Mouse (Mus musculus) forebrain, postnatal 0 days (tissue): ENCODE measurements at regions not wholly inside any gene's neighbourhood (a gene's known extent, or its start where the extent isn't known, plus 50 kb on each side); places are given as distances from the start of the nearest gene placed in this dataset.
"Not testable (repeated sequence)": the region's sequence is repeated elsewhere in the genome, so short reads cannot be mapped to it uniquely, and the experiment has no call there.

Experiments
- ATAC-seq: fragments of 200-750 bp; cut with Nextera tagmentation; 2 replicates; pipeline ENCODE4 v1.8.0; 2017; ENCODE audit warnings: mild to moderate bottlenecking, moderate library complexity
- DNase-seq: peaks from one replicate; pipeline ENCODE4 v3.0.0-alpha.2; 2015
- H3K27ac ChIP-seq: fragments of 300-500 bp; sonication (generic); 2 replicates; pipeline ENCODE4 v1.5.1; 2014; ENCODE audit warnings: low read depth, mild to moderate bottlenecking, antibody characterized with exemption, low read length, moderate library complexity, mixed read lengths
- H3K27me3 ChIP-seq: fragments of 300-500 bp; sonication (generic); 2 replicates; pipeline ENCODE4 v1.6.1; 2014; ENCODE audit warnings: mild to moderate bottlenecking, low read length, mixed read lengths; ENCODE audit not compliant: insufficient read depth
- H3K36me3 ChIP-seq: fragments of 300-500 bp; sonication (generic); 2 replicates; pipeline ENCODE4 v1.6.1; 2014; ENCODE audit warnings: mild to moderate bottlenecking, moderate library complexity; ENCODE audit not compliant: insufficient read depth
- H3K4me1 ChIP-seq: fragments of 300-500 bp; sonication (generic); 2 replicates; pipeline ENCODE4 v1.6.1; 2014; ENCODE audit warnings: antibody characterized with exemption; ENCODE audit not compliant: insufficient read depth
- H3K4me2 ChIP-seq: fragments of 300-500 bp; sonication (generic); 2 replicates; pipeline ENCODE4 v1.6.1; 2014; ENCODE audit warnings: low read depth, mild to moderate bottlenecking, moderate library complexity
- H3K4me3 ChIP-seq: fragments of 300-500 bp; sonication (generic); 2 replicates; pipeline ENCODE4 v1.5.1; 2014; ENCODE audit warnings: low read depth, low read length, mixed read lengths
- H3K9ac ChIP-seq: fragments of 300-500 bp; sonication (generic); 2 replicates; pipeline ENCODE4 v1.6.1; 2014; ENCODE audit warnings: mild to moderate bottlenecking
- H3K9me3 ChIP-seq: fragments of 300-500 bp; sonication (generic); 2 replicates; pipeline ENCODE4 v1.6.1; 2016; ENCODE audit warnings: low read length
- CTCF ChIP-seq: sonication (generic); IDR thresholded peaks from 2 replicates; pipeline ENCODE4 v1.5.1; 2016; ENCODE audit warnings: antibody characterized with exemption, control low read depth, low read depth
- WGBS: fragments of 180-500 bp; shearing (Covaris S2); extraction: QIAGEN DNeasy Blood & Tissue Kit; methylation state at CpG from one replicate; pipeline ENCODE4 v1.1.7; 2014; 5-methylcytosine and 5-hydroxymethylcytosine counted together

- WGBS = 78% methylated on average over 8 of the region's 8 CpGs
- Histone ChIP-seq H3K4me3 (no peak overlapping the region), H3K27me3 (no peaks in the 10 kb centered on the region), H3K4me1 (no peaks in the 10 kb centered on the region), H3K27ac (no peak overlapping the region), H3K9ac (no peak overlapping the region), H3K4me2 (no peak overlapping the region), H3K36me3 (no peaks in the 10 kb centered on the region), H3K9me3 (no peaks in the 10 kb centered on the region)
- ATAC-seq (no peak), DNase-seq (no peak)
- no peak for TF ChIP-seq CTCF
Measured at GRCm38 (mm10) chr3:137275444-137275843, 65.4 kb upstream of the Emcn start.

GRCm38 (mm10) chr3:137279284-137279683 is 61.6 kb upstream of the Emcn start:
- Histone ChIP-seq H3K4me2 (no peak overlapping the region), H3K27me3 (no peaks in the 10 kb centered on the region), H3K9ac (no peak overlapping the region), H3K27ac (no peak overlapping the region), H3K36me3 (no peaks in the 10 kb centered on the region), H3K4me1 (no peaks in the 10 kb centered on the region), H3K4me3 (no peak overlapping the region), H3K9me3 (no peaks in the 10 kb centered on the region)
- no peak for ATAC-seq
- DNase-seq = peak; percentile 27
- TF ChIP-seq CTCF = no peak
- 20% methylated on average over 1 of the region's 1 CpGs for WGBS

- H3K4me2 ChIP-seq = no peak overlapping the region
- H3K4me3 ChIP-seq = no peak overlapping the region
- H3K36me3 ChIP-seq = no peaks in the 10 kb centered on the region
- WGBS = 54% methylated on average over 7 of the region's 7 CpGs
- no peaks in the 10 kb centered on the region for H3K27me3 ChIP-seq
- H3K9ac ChIP-seq = no peak overlapping the region
- no peak for ATAC-seq
- H3K27ac ChIP-seq = no peak overlapping the region
- DNase-seq = no peak
- H3K4me1 ChIP-seq = no peaks in the 10 kb centered on the region
- H3K9me3 ChIP-seq = no peaks in the 10 kb centered on the region
- TF ChIP-seq CTCF = no peak
Measured at GRCm38 (mm10) chr3:137281052-137281451, 59.8 kb upstream of the Emcn start.

GRCm38 (mm10) chr3:137287558-137287957 is 53.3 kb upstream of the Emcn start:
- not testable (repeated sequence) for H3K4me3 ChIP-seq, H3K36me3 ChIP-seq, H3K27ac ChIP-seq, H3K27me3 ChIP-seq, DNase-seq, H3K4me2 ChIP-seq, H3K9ac ChIP-seq, H3K9me3 ChIP-seq, H3K4me1 ChIP-seq, ATAC-seq
- 95% methylated on average over 11 of the region's 11 CpGs for WGBS

- TF ChIP-seq CTCF = no peak
- H3K9me3 ChIP-seq = no peaks in the 10 kb centered on the region
- H3K9ac ChIP-seq = no peak overlapping the region
- 86% methylated on average over 7 of the region's 7 CpGs for WGBS
- H3K27me3 ChIP-seq = no peaks in the 10 kb centered on the region
- no peak overlapping the region for H3K4me2 ChIP-seq
- DNase-seq = no peak
- no peak overlapping the region for H3K4me3 ChIP-seq
- H3K4me1 ChIP-seq = no peaks in the 10 kb centered on the region
- H3K36me3 ChIP-seq = no peaks in the 10 kb centered on the region
- no peak for ATAC-seq
- no peak overlapping the region for H3K27ac ChIP-seq
Measured at GRCm38 (mm10) chr3:137288301-137288942, 52.4 kb upstream of the Emcn start.

DNA sequence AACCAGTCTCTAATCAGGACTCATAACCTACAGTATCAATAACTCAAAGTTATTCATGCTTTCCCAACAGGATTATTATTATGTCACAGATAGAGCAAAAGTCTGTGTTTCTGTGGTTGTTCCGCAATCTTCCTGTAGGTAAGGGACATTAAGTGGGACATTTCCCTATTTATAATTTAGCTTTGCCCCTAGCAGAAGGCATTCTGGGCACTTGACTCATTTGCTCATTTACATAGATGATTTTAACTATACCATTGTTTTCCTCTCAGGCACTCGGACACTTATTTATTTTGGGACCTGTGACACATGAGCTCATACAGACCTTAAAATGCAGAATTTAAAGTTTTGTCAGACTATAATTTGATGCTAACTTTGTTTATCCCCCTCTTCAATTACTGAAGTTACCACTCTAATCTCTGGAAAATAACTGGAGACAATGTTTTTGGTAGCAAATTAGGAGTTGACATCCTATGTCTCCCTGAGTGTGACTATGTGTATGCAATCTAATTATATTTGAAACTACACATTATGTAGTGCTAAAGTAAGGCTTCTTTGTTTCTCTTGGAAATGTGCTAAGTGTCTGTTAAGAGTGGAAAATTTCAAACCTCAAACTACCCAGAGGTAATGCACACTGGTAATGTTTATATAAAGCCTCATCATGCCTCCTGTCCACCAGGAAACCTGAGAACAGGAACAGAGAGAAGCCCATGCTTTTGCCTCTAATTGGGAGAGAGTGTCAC is 51.8 kb upstream of the Emcn start:
- no peaks in the 10 kb centered on the region for H3K4me1 ChIP-seq
- ATAC-seq (no peak), DNase-seq (no peak)
- no peak overlapping the region for H3K4me2 ChIP-seq
- no peaks in the 10 kb centered on the region for H3K27me3 ChIP-seq
- WGBS = 64% methylated on average over 2 of the region's 2 CpGs
- H3K36me3 ChIP-seq = no peaks in the 10 kb centered on the region
- H3K9me3 ChIP-seq = no peaks in the 10 kb centered on the region
- no peak overlapping the region for H3K4me3 ChIP-seq
- no peak overlapping the region for H3K27ac ChIP-seq
- no peak overlapping the region for H3K9ac ChIP-seq
- TF ChIP-seq CTCF = no peak

- Histone ChIP-seq H3K4me2 (no peak overlapping the region), H3K9me3 (no peaks in the 10 kb centered on the region), H3K4me1 (no peaks in the 10 kb centered on the region), H3K36me3 (no peaks in the 10 kb centered on the region), H3K9ac (no peak overlapping the region), H3K4me3 (no peak overlapping the region), H3K27me3 (no peaks in the 10 kb centered on the region), H3K27ac (no peak overlapping the region)
- ATAC-seq (no peak), DNase-seq (no peak)
- 49% methylated on average over 3 of the region's 3 CpGs for WGBS
- no peak for TF ChIP-seq CTCF
Measured at GRCm38 (mm10) chr3:137289683-137289984, 51.2 kb upstream of the Emcn start.
